Mouse (Mus musculus) forebrain, postnatal 0 days (tissue): ENCODE results near the gene Sectm1b. TPM values are rescaled to one million over a fixed set of nuclear protein-coding genes. Genes with fewer than 3 reads are reported as not detected.

ENCODE experiments used
- ATAC-seq: fragments of 200-750 bp; cut with Nextera tagmentation; 2 replicates; pipeline ENCODE4 v1.8.0; 2017; ENCODE audit warnings: mild to moderate bottlenecking, moderate library complexity
- DNase-seq: peaks from one replicate; pipeline ENCODE4 v3.0.0-alpha.2; 2015
- H3K27ac ChIP-seq: fragments of 300-500 bp; sonication (generic); 2 replicates; pipeline ENCODE4 v1.5.1; 2014; ENCODE audit warnings: low read depth, mild to moderate bottlenecking, antibody characterized with exemption, low read length, moderate library complexity, mixed read lengths
- H3K27me3 ChIP-seq: fragments of 300-500 bp; sonication (generic); 2 replicates; pipeline ENCODE4 v1.6.1; 2014; ENCODE audit warnings: mild to moderate bottlenecking, low read length, mixed read lengths; ENCODE audit not compliant: insufficient read depth
- H3K36me3 ChIP-seq: fragments of 300-500 bp; sonication (generic); 2 replicates; pipeline ENCODE4 v1.6.1; 2014; ENCODE audit warnings: mild to moderate bottlenecking, moderate library complexity; ENCODE audit not compliant: insufficient read depth
- H3K4me1 ChIP-seq: fragments of 300-500 bp; sonication (generic); 2 replicates; pipeline ENCODE4 v1.6.1; 2014; ENCODE audit warnings: antibody characterized with exemption; ENCODE audit not compliant: insufficient read depth
- H3K4me2 ChIP-seq: fragments of 300-500 bp; sonication (generic); 2 replicates; pipeline ENCODE4 v1.6.1; 2014; ENCODE audit warnings: low read depth, mild to moderate bottlenecking, moderate library complexity
- H3K4me3 ChIP-seq: fragments of 300-500 bp; sonication (generic); 2 replicates; pipeline ENCODE4 v1.5.1; 2014; ENCODE audit warnings: low read depth, low read length, mixed read lengths
- H3K9ac ChIP-seq: fragments of 300-500 bp; sonication (generic); 2 replicates; pipeline ENCODE4 v1.6.1; 2014; ENCODE audit warnings: mild to moderate bottlenecking
- H3K9me3 ChIP-seq: fragments of 300-500 bp; sonication (generic); 2 replicates; pipeline ENCODE4 v1.6.1; 2016; ENCODE audit warnings: low read length
- CTCF ChIP-seq: sonication (generic); IDR thresholded peaks from 2 replicates; pipeline ENCODE4 v1.5.1; 2016; ENCODE audit warnings: antibody characterized with exemption, control low read depth, low read depth
- WGBS: fragments of 180-500 bp; shearing (Covaris S2); extraction: QIAGEN DNeasy Blood & Tissue Kit; methylation state at CpG from one replicate; pipeline ENCODE4 v1.1.7; 2014; 5-methylcytosine and 5-hydroxymethylcytosine counted together
- polyA plus RNA-seq: library from polyadenylated mRNA; unstranded; fragments of >200 nt; fragmentation: Nextera tagmentation; extraction: Ambion mirVana; gene quantifications from 2 replicates; pipeline ENCODE4 v1.2.1, GENCODE M21; 2015
- total RNA-seq: library from RNA; depleted of rRNA; stranded (reverse); fragments of >200 nt; gene quantifications from 2 replicates; pipeline ENCODE4 v1.2.3, GENCODE M21; 2014

Gene Sectm1b
- total and polyA plus RNA-seq, 2 experiments from 2014 or later, result not detected

DNA sequence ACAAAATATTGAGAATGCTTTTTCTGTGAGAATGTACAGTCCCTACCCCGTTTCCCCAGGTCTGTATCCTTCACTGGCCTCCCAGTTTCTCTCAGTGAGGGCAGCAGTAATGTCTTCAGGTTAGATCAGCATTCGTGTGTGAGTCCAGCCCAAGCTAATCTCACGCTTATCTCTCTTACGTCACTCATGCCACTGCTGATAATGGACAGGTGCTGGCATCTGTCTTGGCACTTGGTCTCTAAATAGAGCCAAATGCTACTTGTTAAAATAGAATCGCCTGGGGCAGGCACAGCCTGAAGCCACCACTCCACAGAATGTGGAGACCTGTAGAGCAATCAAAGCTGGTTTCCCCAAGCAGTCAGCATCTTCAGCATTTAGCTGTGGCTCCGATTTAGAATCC is 25.6 kb upstream of the Sectm1b start:
- WGBS, result 74% methylated on average over 6 of the region's 6 CpGs
- Histone ChIP-seq H3K27ac (no peak overlapping the region), H3K27me3 (no peaks in the 10 kb centered on the region), H3K9me3 (no peaks in the 10 kb centered on the region), H3K4me3 (no peak overlapping the region), H3K36me3 (no peaks in the 10 kb centered on the region), H3K4me1 (no peaks in the 10 kb centered on the region), H3K9ac (no peak overlapping the region), H3K4me2 (no peak overlapping the region)
- DNase-seq (no peak), ATAC-seq (no peak)
- TF ChIP-seq CTCF, result no peak

DNA sequence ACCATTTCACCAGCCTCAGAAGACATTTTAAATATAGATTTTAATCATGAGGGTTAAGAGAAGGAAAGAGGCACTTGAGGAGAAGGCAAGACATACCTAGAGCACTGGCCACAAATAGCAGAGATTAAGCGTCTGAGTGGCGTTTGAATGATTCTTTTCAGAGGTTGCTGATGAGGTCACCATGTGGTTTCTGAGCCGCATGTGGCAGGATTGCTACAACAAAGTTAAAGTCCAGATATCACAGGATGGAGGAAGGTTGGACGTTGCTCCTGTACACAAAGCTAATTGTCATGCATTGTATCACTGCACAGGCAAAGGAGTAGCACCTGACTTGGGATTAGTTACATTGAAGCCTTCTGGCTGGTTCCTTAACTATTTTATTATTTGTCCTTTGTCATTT is 22.9 kb upstream of the Sectm1b start:
- H3K36me3 ChIP-seq, result no peaks in the 10 kb centered on the region
- no peaks in the 10 kb centered on the region for H3K27me3 ChIP-seq
- H3K4me3 ChIP-seq, result no peak overlapping the region
- no peaks in the 10 kb centered on the region for H3K4me1 ChIP-seq
- WGBS, result 41% methylated on average over 4 of the region's 4 CpGs
- DNase-seq, result no peak
- no peak for ATAC-seq
- no peak for TF ChIP-seq CTCF
- H3K9me3 ChIP-seq, result no peaks in the 10 kb centered on the region
- H3K27ac ChIP-seq, result no peak overlapping the region
- no peak overlapping the region for H3K9ac ChIP-seq
- no peak overlapping the region for H3K4me2 ChIP-seq

DNA sequence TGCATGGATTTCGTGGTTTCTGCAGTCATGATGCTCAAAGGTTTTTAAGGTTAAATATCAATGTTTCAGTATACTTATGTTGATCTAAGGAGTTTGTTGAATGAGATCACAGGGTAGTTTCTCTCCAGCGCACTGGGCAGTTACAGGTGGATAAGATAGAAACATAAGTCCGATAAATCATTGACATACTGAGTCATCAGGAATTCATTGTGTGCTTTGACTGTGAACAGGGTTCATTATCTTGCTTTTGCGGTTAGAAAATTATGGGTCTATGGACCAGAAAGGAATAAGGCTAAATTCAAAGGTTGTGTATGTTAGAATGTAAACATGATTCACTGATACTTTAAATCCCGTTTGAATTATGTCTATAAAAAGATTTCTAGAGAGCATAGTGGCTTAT is 21.8 kb upstream of the Sectm1b start:
- Histone ChIP-seq H3K27ac (no peak overlapping the region), H3K27me3 (no peaks in the 10 kb centered on the region), H3K4me3 (no peak overlapping the region), H3K9me3 (no peaks in the 10 kb centered on the region), H3K9ac (no peak overlapping the region), H3K4me2 (no peak overlapping the region), H3K36me3 (no peaks in the 10 kb centered on the region), H3K4me1 (no peaks in the 10 kb centered on the region)
- no peak for TF ChIP-seq CTCF
- DNase-seq (no peak), ATAC-seq (no peak)
- 75% methylated on average over 5 of the region's 5 CpGs for WGBS

DNA sequence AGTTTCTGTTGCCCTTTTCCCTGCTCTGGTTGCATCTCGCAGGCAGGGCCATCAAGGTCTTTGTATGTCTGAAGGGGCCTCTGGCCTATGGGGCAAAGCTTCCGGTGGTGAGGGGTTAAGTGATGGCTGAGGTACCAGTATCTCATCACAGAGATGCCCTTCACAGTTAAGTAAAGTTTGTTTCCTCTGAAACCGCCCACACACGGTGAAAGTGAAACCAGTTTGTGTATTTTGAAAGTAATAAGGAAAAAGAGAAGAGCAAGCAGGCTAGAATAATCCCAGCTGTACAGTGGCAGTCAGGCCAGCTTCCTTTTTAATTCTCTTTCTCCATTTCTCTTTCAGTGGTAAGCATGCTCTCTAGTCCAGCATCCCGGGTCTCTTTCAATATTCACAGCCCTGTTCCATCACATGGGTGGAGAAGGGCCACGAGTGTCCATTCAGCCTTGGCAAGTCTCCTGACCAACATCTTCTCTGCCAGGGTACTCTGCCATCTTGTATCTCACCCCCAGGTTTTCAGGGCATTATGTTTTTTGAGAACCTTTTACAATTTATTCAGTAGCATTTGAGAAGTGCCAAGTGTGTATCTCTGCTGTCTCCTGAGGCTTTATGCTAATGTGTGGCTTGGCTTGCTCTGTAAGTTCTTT is 19.6 kb upstream of the Sectm1b start:
- H3K9ac ChIP-seq, result no peak overlapping the region
- no peak overlapping the region for H3K27ac ChIP-seq
- TF ChIP-seq CTCF, result no peak
- no peaks in the 10 kb centered on the region for H3K9me3 ChIP-seq
- no peaks in the 10 kb centered on the region for H3K36me3 ChIP-seq
- H3K4me2 ChIP-seq, result no peak overlapping the region
- H3K27me3 ChIP-seq, result no peaks in the 10 kb centered on the region
- DNase-seq (no peak), ATAC-seq (no peak)
- H3K4me1 ChIP-seq, result no peaks in the 10 kb centered on the region
- no peak overlapping the region for H3K4me3 ChIP-seq
- 74% methylated on average over 6 of the region's 6 CpGs for WGBS

DNA sequence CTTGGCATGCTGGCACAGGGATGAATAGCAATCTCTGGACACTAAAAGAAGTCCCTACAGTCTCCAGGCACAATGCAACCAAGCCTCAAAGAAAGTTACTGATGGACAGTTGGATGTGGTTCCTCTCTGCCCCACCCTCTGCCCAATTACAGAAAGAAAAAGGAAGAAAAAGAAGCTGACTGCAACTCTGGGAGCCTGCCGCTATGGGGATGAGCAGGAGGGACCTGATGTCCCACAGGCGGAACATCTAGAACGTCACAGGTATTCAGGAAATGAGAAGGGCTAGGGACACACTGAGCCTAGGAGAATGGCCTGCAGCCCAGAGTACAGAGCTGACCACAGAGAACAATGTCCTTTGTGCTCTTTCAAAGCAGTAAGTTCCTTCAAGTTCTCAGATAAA is 18.9 kb upstream of the Sectm1b start:
- no peaks in the 10 kb centered on the region for H3K27me3 ChIP-seq
- no peak overlapping the region for H3K27ac ChIP-seq
- H3K9ac ChIP-seq, result no peak overlapping the region
- H3K4me1 ChIP-seq, result no peaks in the 10 kb centered on the region
- no peak overlapping the region for H3K4me2 ChIP-seq
- ATAC-seq (no peak), DNase-seq (no peak)
- H3K9me3 ChIP-seq, result no peaks in the 10 kb centered on the region
- 85% methylated on average over 3 of the region's 3 CpGs for WGBS
- TF ChIP-seq CTCF, result no peak
- H3K4me3 ChIP-seq, result no peak overlapping the region
- no peaks in the 10 kb centered on the region for H3K36me3 ChIP-seq

DNA sequence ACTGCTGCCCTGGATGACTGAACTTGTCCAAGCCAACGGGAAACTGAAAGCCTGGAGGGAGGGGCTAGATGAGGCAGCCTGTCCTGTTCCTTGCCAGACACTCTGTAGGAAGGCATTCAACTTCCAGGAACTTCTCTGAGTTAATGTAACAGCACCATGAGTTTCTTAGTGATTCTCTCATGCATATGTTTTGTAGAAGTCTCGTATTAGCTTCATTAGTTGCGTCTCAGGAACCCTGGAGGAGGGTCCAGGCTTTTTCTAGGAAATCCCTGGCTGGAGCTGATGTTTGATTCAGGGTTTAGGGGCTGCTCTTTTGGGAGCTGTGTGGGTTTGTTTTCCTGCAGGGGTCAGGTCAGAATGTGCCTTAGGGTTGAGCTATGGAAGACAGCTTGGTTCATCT is 17.8 kb upstream of the Sectm1b start, which contains the start of gene Sectm1a:
TSS of gene Sectm1a (minus strand) at position 101 of the 400 bp plus-strand sequence.
- Histone ChIP-seq H3K36me3 (no peaks in the 10 kb centered on the region), H3K27me3 (no peaks in the 10 kb centered on the region), H3K4me2 (no peak within 1 kb of the TSS), H3K9me3 (no peaks in the 10 kb centered on the region), H3K27ac (no peak within 1 kb of the TSS), H3K9ac (no peak within 1 kb of the TSS), H3K4me1 (no peaks in the 10 kb centered on the region), H3K4me3 (no peak within 1 kb of the TSS)
- no peak for DNase-seq
- no peak for TF ChIP-seq CTCF
- WGBS, result 72% methylated on average over 3 of the region's 3 CpGs
- no peak for ATAC-seq

DNA sequence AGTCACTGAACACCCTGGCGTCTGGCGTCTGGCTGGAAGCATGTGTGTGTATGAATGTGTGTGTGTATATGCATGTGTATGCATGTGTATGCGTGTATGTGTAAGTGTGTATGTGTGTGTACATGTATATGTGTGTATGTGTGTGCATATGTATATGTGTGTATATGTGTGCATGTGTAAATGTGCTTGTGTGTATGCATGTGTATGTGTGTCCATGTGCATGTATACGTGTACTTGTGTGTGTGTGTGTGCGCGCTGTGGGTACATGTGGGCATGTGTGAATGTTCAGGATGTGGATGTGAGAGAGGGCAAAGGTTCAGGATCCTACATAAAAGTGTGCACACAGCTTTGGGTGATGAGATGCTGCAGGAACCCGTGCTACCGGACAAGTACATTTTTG is 17.0 kb upstream of the Sectm1b start:
- Histone ChIP-seq H3K4me1 (no peaks in the 10 kb centered on the region), H3K9me3 (no peaks in the 10 kb centered on the region), H3K4me3 (no peak overlapping the region), H3K36me3 (no peaks in the 10 kb centered on the region), H3K4me2 (no peak overlapping the region), H3K9ac (no peak overlapping the region), H3K27ac (no peak overlapping the region), H3K27me3 (no peaks in the 10 kb centered on the region)
- no peak for DNase-seq
- WGBS, result 92% methylated on average over 8 of the region's 8 CpGs
- ATAC-seq, result no peak
- TF ChIP-seq CTCF, result no peak
